Mouse (Mus musculus) ES-Bruce4 (cell line): ENCODE data around the gene Pkp4.

Experiments
- CTCF ChIP-seq: IDR thresholded peaks from one replicate; pipeline ENCODE4 v1.8.1; 2011; ENCODE audit warnings: low read depth, low read length
- POLR2A ChIP-seq: IDR thresholded peaks from one replicate; pipeline ENCODE4 v1.8.1; 2011; ENCODE audit warnings: low read length; ENCODE audit not compliant: insufficient read depth

GRCm38 (mm10) chr2:59345141-59345839, 184.6 kb downstream of the Pkp4 start:
- TF ChIP-seq POLR2A (no peak), CTCF (no peak)
